Mouse (Mus musculus): ENCODE results near the gene Bcat2. TPM values are rescaled to one million over a fixed set of nuclear protein-coding genes. Genes with fewer than 3 reads are reported as not detected.

The Bcat2 gene
- total and polyA plus RNA-seq, 2 experiments: 14.7 to 54.5 TPM

GRCm38 (mm10) chr7:45634946-45635681, 65.2 kb downstream of the Bcat2 start:
- no peak for TF ChIP-seq POLR2A (IDR thresholded peaks at IDR 0.05; ENCODE audit: extremely low read depth, insufficient read depth, low read length)
- no peak for TF ChIP-seq CTCF (IDR thresholded peaks at IDR 0.05; ENCODE audit: low read depth, low read length)
- H3K4me3 ChIP-seq (ENCODE audit: insufficient read depth, low read depth, low read length): no peak overlapping the region
- H3K4me1 ChIP-seq (ENCODE audit: control insufficient read depth, insufficient read depth, low read length): 0 out of 2 replicates have a peak, but pooled peaks cover 2% of the 10 kb centered on the region
- peaks cover 2% of the 10 kb centered on the region; the same call in 1 of the 2 replicates for H3K36me3 ChIP-seq (ENCODE audit: control insufficient read depth, insufficient read depth, low read length)
- peak overlapping the region; percentile 57 for H3K27ac ChIP-seq (replicated peaks; ENCODE audit: insufficient read depth, low read depth, low read length)
- 81% methylated on average over 11 of the region's 11 CpGs for WGBS
- no peaks in the 10 kb centered on the region for H3K79me2 ChIP-seq (ENCODE audit: control insufficient read depth, insufficient read depth, low read length)
- peak; percentile 32 for DNase-seq (ENCODE audit: extremely low read depth, low read depth, low spot score)
- H3K9ac ChIP-seq (ENCODE audit: low read depth, low read length): no peak overlapping the region
- peaks cover 5% of the 10 kb centered on the region; the same call in 1 of the 2 replicates for H3K27me3 ChIP-seq (ENCODE audit: control insufficient read depth, insufficient read depth, low read length)

DNA sequence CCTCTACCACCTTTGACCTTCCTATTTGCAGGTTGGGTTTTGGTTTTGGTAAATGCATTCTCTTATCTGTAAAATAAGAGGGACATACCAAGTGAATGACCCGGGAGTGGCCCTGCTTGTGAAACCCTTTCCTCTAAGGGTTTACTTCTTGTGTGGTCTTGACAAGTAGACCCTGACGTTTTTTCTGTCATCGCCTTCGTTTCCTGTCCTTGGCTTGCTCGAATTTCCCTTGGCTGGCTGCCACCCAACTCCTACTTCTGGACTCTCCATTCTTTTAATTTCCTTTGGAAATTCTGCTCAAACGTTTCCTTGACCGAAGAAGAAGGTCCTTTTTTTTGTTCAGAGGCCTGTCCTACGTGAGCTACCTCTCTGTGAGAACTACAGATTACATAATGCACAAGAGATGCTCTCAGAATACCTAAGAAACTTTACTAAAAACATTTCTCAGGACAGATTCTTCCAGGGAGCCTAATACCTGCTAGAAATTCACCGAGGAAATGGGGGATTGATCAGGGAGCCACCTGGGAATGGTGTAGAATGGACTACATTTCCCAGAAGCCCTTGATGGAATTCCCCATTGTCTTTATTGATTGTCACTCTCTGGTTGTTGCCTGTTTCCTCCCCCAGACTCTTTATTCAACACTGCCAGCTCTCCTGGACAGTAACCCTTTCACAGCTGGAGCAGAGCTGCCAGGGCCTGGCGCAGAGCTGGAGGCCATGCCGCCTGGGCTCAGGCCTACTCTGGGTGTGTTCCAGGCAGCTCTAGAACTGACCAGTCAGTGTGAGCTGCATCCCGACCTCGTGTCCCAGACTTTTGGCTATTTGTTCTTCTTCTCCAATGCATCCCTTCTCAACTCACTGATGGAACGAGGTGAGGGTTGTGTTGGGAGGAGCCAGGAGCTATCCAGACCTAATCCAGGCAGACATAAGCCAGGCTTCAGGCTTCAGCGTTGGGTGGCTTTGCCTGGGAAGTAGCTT, 66.0 kb downstream of the Bcat2 start:
- Histone ChIP-seq H3K79me2 (ENCODE audit: control insufficient read depth, insufficient read depth, low read length) (no peaks in the 10 kb centered on the region), H3K27ac (replicated peaks; ENCODE audit: insufficient read depth, low read depth, low read length) (no peak overlapping the region), H3K4me1 (ENCODE audit: control insufficient read depth, insufficient read depth, low read length) (0 out of 2 replicates have a peak, but pooled peaks cover 2% of the 10 kb centered on the region), H3K36me3 (ENCODE audit: control insufficient read depth, insufficient read depth, low read length) (peaks cover 2% of the 10 kb centered on the region; the same call in 1 of the 2 replicates), H3K27me3 (ENCODE audit: control insufficient read depth, insufficient read depth, low read length) (peaks cover 5% of the 10 kb centered on the region; the same call in 1 of the 2 replicates), H3K4me3 (ENCODE audit: insufficient read depth, low read depth, low read length) (no peak overlapping the region), H3K9ac (ENCODE audit: low read depth, low read length) (no peak overlapping the region)
- TF ChIP-seq POLR2A (IDR thresholded peaks at IDR 0.05; ENCODE audit: extremely low read depth, insufficient read depth, low read length) (no peak), CTCF (IDR thresholded peaks at IDR 0.05; ENCODE audit: low read depth, low read length) (no peak)
- no peak for DNase-seq (ENCODE audit: extremely low read depth, low read depth, low spot score)
- 80% methylated on average over 15 of the region's 15 CpGs for WGBS

DNA sequence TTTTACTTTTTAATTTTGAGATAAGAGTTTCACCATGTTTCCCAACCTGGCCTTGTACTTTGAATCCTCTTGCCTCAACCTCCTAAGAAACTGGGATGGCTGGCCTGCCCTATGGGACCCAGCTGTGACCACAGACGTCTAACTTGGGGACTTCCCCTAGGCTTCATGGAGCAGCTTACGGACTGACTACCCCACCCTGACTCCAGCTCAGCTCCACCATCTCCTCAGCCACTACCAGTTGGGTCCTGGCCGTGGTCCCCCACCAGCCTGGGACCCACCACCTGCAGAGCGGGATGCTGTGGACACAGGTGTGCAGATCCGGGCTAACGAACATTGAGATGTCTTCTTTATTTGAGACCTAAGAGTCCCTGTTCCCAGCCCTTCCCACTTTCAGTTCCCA, 67.8 kb downstream of the Bcat2 start:
- Histone ChIP-seq H3K79me2 (ENCODE audit: control insufficient read depth, insufficient read depth, low read length) (no peaks in the 10 kb centered on the region), H3K36me3 (ENCODE audit: control insufficient read depth, insufficient read depth, low read length) (peaks cover 2% of the 10 kb centered on the region; the same call in 1 of the 2 replicates), H3K4me3 (ENCODE audit: insufficient read depth, low read depth, low read length) (no peak overlapping the region), H3K4me1 (ENCODE audit: control insufficient read depth, insufficient read depth, low read length) (0 out of 2 replicates have a peak, but pooled peaks cover 2% of the 10 kb centered on the region), H3K27me3 (ENCODE audit: control insufficient read depth, insufficient read depth, low read length) (no peaks in the 10 kb centered on the region), H3K27ac (replicated peaks; ENCODE audit: insufficient read depth, low read depth, low read length) (no peak overlapping the region), H3K9ac (ENCODE audit: low read depth, low read length) (no peak overlapping the region)
- 95% methylated on average over 6 of the region's 6 CpGs for WGBS
- DNase-seq (ENCODE audit: extremely low read depth, low read depth, low spot score): no peak
- no peak for TF ChIP-seq POLR2A (IDR thresholded peaks at IDR 0.05; ENCODE audit: extremely low read depth, insufficient read depth, low read length)

- Histone ChIP-seq H3K4me3 (ENCODE audit: insufficient read depth, low read depth, low read length) (no peak overlapping the region), H3K9ac (ENCODE audit: low read depth, low read length) (no peak overlapping the region), H3K27ac (replicated peaks; ENCODE audit: insufficient read depth, low read depth, low read length) (no peak overlapping the region), H3K27me3 (ENCODE audit: control insufficient read depth, insufficient read depth, low read length) (no peaks in the 10 kb centered on the region), H3K4me1 (ENCODE audit: control insufficient read depth, insufficient read depth, low read length) (0 out of 2 replicates have a peak, but pooled peaks cover 2% of the 10 kb centered on the region), H3K79me2 (ENCODE audit: control insufficient read depth, insufficient read depth, low read length) (no peaks in the 10 kb centered on the region), H3K36me3 (ENCODE audit: control insufficient read depth, insufficient read depth, low read length) (peaks cover 2% of the 10 kb centered on the region; the same call in 1 of the 2 replicates)
- TF ChIP-seq POLR2A (IDR thresholded peaks at IDR 0.05; ENCODE audit: extremely low read depth, insufficient read depth, low read length) (no peak), CTCF (IDR thresholded peaks at IDR 0.05; ENCODE audit: low read depth, low read length) (no peak)
- WGBS: 32% methylated on average over 29 of the region's 29 CpGs
- DNase-seq (ENCODE audit: extremely low read depth, low read depth, low spot score): peak; percentile 61
Observed at GRCm38 (mm10) chr7:45638623-45639401, 68.9 kb downstream of the Bcat2 start.

Other genes starting within 250 kb of the Bcat2 start
Only the 30 nearest of the 36 such genes appear.
- not detected in 2 replicates for gene Lin7b, start 199.6 kb upstream of the Bcat2 start, total RNA-seq (2014; rRNA removed)
- not detected in 2 replicates for gene Lin7b, start 199.6 kb upstream of the Bcat2 start, polyA plus RNA-seq (2012; rRNA removed)
- 43.3 and 46.4 TPM in 2 replicates for gene Snrnp70, start 174.4 kb upstream of the Bcat2 start, total RNA-seq (2014; rRNA removed)
- 59.2 and 101 TPM in 2 replicates for gene Snrnp70, start 174.4 kb upstream of the Bcat2 start, polyA plus RNA-seq (2012; rRNA removed)
- gene Kcna7, start 164.5 kb upstream of the Bcat2 start, total RNA-seq (2014; rRNA removed): under 0.01 TPM in 1 of 2 replicates, not detected in the other
- not detected in 2 replicates for gene Kcna7, start 164.5 kb upstream of the Bcat2 start, polyA plus RNA-seq (2012; rRNA removed)
- 0.13 TPM in 1 of 2 replicates, not detected in the other for gene Ntf5, start 156.5 kb upstream of the Bcat2 start, total RNA-seq (2014; rRNA removed)
- 0.04 TPM in 1 of 2 replicates, not detected in the other for gene Ntf5, start 156.5 kb upstream of the Bcat2 start, polyA plus RNA-seq (2012; rRNA removed)
- not detected in 2 replicates for gene Lhb, start 149.3 kb upstream of the Bcat2 start, total RNA-seq (2014; rRNA removed)
- not detected in 2 replicates for gene Lhb, start 149.3 kb upstream of the Bcat2 start, polyA plus RNA-seq (2012; rRNA removed)
- gene Gys1, start 135.3 kb upstream of the Bcat2 start, total RNA-seq (2014; rRNA removed): 1.2 TPM in 2 replicates
- 2.6 and 4.8 TPM in 2 replicates for gene Gys1, start 135.3 kb upstream of the Bcat2 start, polyA plus RNA-seq (2012; rRNA removed)
- 8.9 and 12.3 TPM in 2 replicates for gene Ruvbl2, start 132.1 kb upstream of the Bcat2 start, total RNA-seq (2014; rRNA removed)
- 18.4 and 28.8 TPM in 2 replicates for gene Ruvbl2, start 132.1 kb upstream of the Bcat2 start, polyA plus RNA-seq (2012; rRNA removed)
- gene Ftl1, start 110.3 kb upstream of the Bcat2 start, total RNA-seq (2014; rRNA removed): 3,170 and 4,966 TPM in 2 replicates
- 12,947 and 13,613 TPM in 2 replicates for gene Ftl1, start 110.3 kb upstream of the Bcat2 start, polyA plus RNA-seq (2012; rRNA removed)
- gene Bax, start 103.3 kb upstream of the Bcat2 start, total RNA-seq (2014; rRNA removed): 19.5 and 23.8 TPM in 2 replicates
- gene Bax, start 103.3 kb upstream of the Bcat2 start, polyA plus RNA-seq (2012; rRNA removed): 49.8 and 62.0 TPM in 2 replicates
- gene Tulp2, start 88.3 kb upstream of the Bcat2 start, total RNA-seq (2014; rRNA removed): 0.07 and 0.18 TPM in 2 replicates
- 0.30 and 0.31 TPM in 2 replicates for gene Tulp2, start 88.3 kb upstream of the Bcat2 start, polyA plus RNA-seq (2012; rRNA removed)
- 1.3 and 5.7 TPM in 2 replicates for gene Gm45808, start 83.3 kb upstream of the Bcat2 start, total RNA-seq (2014; rRNA removed)
- 0.28 and 1.5 TPM in 2 replicates for gene Gm45808, start 83.3 kb upstream of the Bcat2 start, polyA plus RNA-seq (2012; rRNA removed)
- 73.7 and 79.3 TPM in 2 replicates for gene Dhdh, start 81.3 kb upstream of the Bcat2 start, total RNA-seq (2014; rRNA removed)
- gene Dhdh, start 81.3 kb upstream of the Bcat2 start, polyA plus RNA-seq (2012; rRNA removed): 37.2 and 37.7 TPM in 2 replicates
- gene Nucb1, start 59.7 kb upstream of the Bcat2 start, total RNA-seq (2014; rRNA removed): 68.1 and 84.8 TPM in 2 replicates
- 307 and 310 TPM in 2 replicates for gene Nucb1, start 59.7 kb upstream of the Bcat2 start, polyA plus RNA-seq (2012; rRNA removed)
- gene Ppp1r15a, start 43.9 kb upstream of the Bcat2 start, total RNA-seq (2014; rRNA removed): 4.3 and 4.4 TPM in 2 replicates
- 10.8 and 14.9 TPM in 2 replicates for gene Ppp1r15a, start 43.9 kb upstream of the Bcat2 start, polyA plus RNA-seq (2012; rRNA removed)
- 0.55 and 0.60 TPM in 2 replicates for gene Plekha4, start 43.8 kb upstream of the Bcat2 start, total RNA-seq (2014; rRNA removed)
- 1.00 and 1.8 TPM in 2 replicates for gene Plekha4, start 43.8 kb upstream of the Bcat2 start, polyA plus RNA-seq (2012; rRNA removed)
- gene Hsd17b14, start 15.3 kb upstream of the Bcat2 start, total RNA-seq (2014; rRNA removed): not detected in 2 replicates
- gene Hsd17b14, start 15.3 kb upstream of the Bcat2 start, polyA plus RNA-seq (2012; rRNA removed): not detected in 2 replicates
- 0.94 and 1.0 TPM in 2 replicates for gene Fgf21, start 45.3 kb downstream of the Bcat2 start, total RNA-seq (2014; rRNA removed)
- gene Fgf21, start 45.3 kb downstream of the Bcat2 start, polyA plus RNA-seq (2012; rRNA removed): 3.7 and 4.3 TPM in 2 replicates
- not detected in 2 replicates for gene Fut1, start 47.1 kb downstream of the Bcat2 start, total RNA-seq (2014; rRNA removed)
- 0.15 and 0.21 TPM in 2 replicates for gene Fut1, start 47.1 kb downstream of the Bcat2 start, polyA plus RNA-seq (2012; rRNA removed)
- 0.09 TPM in 1 of 2 replicates, not detected in the other for gene Izumo1, start 51.7 kb downstream of the Bcat2 start, total RNA-seq (2014; rRNA removed)
- gene Izumo1, start 51.7 kb downstream of the Bcat2 start, polyA plus RNA-seq (2012; rRNA removed): 0.04 and 0.13 TPM in 2 replicates
- 2.3 and 4.3 TPM in 2 replicates for gene Rasip1, start 57.3 kb downstream of the Bcat2 start, total RNA-seq (2014; rRNA removed)
- gene Rasip1, start 57.3 kb downstream of the Bcat2 start, polyA plus RNA-seq (2012; rRNA removed): 3.6 and 5.1 TPM in 2 replicates
- gene Mamstr, start 69.8 kb downstream of the Bcat2 start, total RNA-seq (2014; rRNA removed): 0.07 and 0.09 TPM in 2 replicates
- gene Mamstr, start 69.8 kb downstream of the Bcat2 start, polyA plus RNA-seq (2012; rRNA removed): 0.10 and 0.19 TPM in 2 replicates
- 0.18 TPM in 1 of 2 replicates, not detected in the other for gene Fut2, start 96.2 kb downstream of the Bcat2 start, total RNA-seq (2014; rRNA removed)
- 0.05 and 0.14 TPM in 2 replicates for gene Fut2, start 96.2 kb downstream of the Bcat2 start, polyA plus RNA-seq (2012; rRNA removed)
- not detected in 2 replicates for gene Ntn5, start 113.9 kb downstream of the Bcat2 start, total RNA-seq (2014; rRNA removed)
- gene Ntn5, start 113.9 kb downstream of the Bcat2 start, polyA plus RNA-seq (2012; rRNA removed): not detected in 2 replicates
- not detected in 2 replicates for gene Sec1, start 124.2 kb downstream of the Bcat2 start, total RNA-seq (2014; rRNA removed)
- gene Sec1, start 124.2 kb downstream of the Bcat2 start, polyA plus RNA-seq (2012; rRNA removed): not detected in 2 replicates
- gene Car11, start 129.7 kb downstream of the Bcat2 start, total RNA-seq (2014; rRNA removed): 0.09 and 0.13 TPM in 2 replicates
- 0.59 and 1.6 TPM in 2 replicates for gene Car11, start 129.7 kb downstream of the Bcat2 start, polyA plus RNA-seq (2012; rRNA removed)
- gene Dbp, start 134.9 kb downstream of the Bcat2 start, total RNA-seq (2014; rRNA removed): 93.0 and 110 TPM in 2 replicates
- gene Dbp, start 134.9 kb downstream of the Bcat2 start, polyA plus RNA-seq (2012; rRNA removed): 8.6 and 17.0 TPM in 2 replicates
- 436 and 542 TPM in 2 replicates for gene Rpl18, start 145.3 kb downstream of the Bcat2 start, total RNA-seq (2014; rRNA removed)
- gene Rpl18, start 145.3 kb downstream of the Bcat2 start, polyA plus RNA-seq (2012; rRNA removed): 366 and 534 TPM in 2 replicates
- gene Sphk2, start 147.8 kb downstream of the Bcat2 start, total RNA-seq (2014; rRNA removed): 13.4 and 15.2 TPM in 2 replicates
- gene Sphk2, start 147.8 kb downstream of the Bcat2 start, polyA plus RNA-seq (2012; rRNA removed): 62.9 and 80.1 TPM in 2 replicates
- 0.18 TPM in 1 of 2 replicates, not detected in the other for gene Fam83e, start 151.1 kb downstream of the Bcat2 start, total RNA-seq (2014; rRNA removed)
- 0.05 and 0.10 TPM in 2 replicates for gene Fam83e, start 151.1 kb downstream of the Bcat2 start, polyA plus RNA-seq (2012; rRNA removed)
- not detected in 2 replicates for gene Spaca4, start 155.7 kb downstream of the Bcat2 start, total RNA-seq (2014; rRNA removed)
- gene Spaca4, start 155.7 kb downstream of the Bcat2 start, polyA plus RNA-seq (2012; rRNA removed): not detected in 2 replicates

Measured in liver, adult 2 months (tissue).